Comparison of ENCODE assay signal across 9 mouse cellular contexts in the genomic region with DNA sequence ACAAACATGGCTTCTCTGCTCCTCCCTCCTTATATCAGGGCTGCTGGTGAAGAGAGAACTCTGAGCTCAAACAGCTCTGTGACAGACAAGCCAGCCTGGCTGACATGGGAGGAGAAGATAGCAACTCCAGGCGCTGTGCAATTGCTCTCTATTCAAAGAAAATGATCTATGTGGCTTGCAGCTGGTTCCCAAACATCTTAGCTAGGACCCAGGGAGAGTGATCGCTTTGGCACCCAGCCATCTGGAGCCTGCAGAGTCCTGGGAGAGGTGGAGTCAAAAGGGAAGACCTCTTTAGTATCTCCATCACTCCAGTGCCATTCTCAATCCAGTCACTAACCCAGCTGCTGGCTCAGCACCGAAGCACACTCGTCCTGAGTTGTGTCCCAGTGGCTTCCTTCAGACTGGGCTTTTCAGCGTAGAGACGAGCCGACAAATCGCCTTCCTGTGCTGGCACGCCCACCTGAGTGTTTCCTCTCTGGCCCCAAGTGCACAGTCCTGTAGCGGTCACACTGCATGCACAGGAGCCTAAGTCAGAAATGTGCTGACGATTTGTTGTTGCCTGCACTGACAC.
DNase-seq lines count a peak whose midpoint lies in the region; ATAC-seq lines count a peak whose summit lies in the region.
"Had no signal": no experiment of that assay in that cellular context is flagged by ENCODE, and none has a peak within 500 bp of the region (broad histone marks: within the 10 kb centered on the region; RNA-seq: fewer than 3 reads in every experiment).

No protein-coding gene starts in this region.

- intact Hi-C loops in heart, postnatal 25 days (cut with DNase I): no loop called here
- intact Hi-C loops in left cerebral cortex, postnatal 4 days (cut with DNase I): no loop called here

- H3K9me3 ChIP-seq in hindbrain, embryonic 14.5 days (ENCODE audit: control insufficient read depth, low read length): no peaks in the 10 kb centered on the region
- H3K9me3 ChIP-seq: embryonic facial prominence, embryonic 12.5 days had no signal

- ATAC-seq in hindbrain, embryonic 14.5 days (ENCODE audit: low FRiP score): peak; percentile 55; the same call in 1 of the 2 replicates

- DNase-seq in heart, adult 18-20 months: peak; percentile 10
- no peak for DNase-seq in heart, postnatal 25 days (ENCODE audit: low spot score)
- DNase-seq in brain, adult 2 months (ENCODE audit: low read depth, low spot score): peak; percentile 55
- peak; percentile 46 for DNase-seq in hindbrain, embryonic 14.5 days (ENCODE audit: low spot score)
- peak; percentile 34 for DNase-seq in left cerebral cortex, postnatal 4 days
- no peak for DNase-seq in adrenal gland, adult 8-10 months
- DNase-seq in thymus, postnatal 0 days (ENCODE audit: low spot score): no peak
- no peak for DNase-seq in lung, postnatal 25 days (ENCODE audit: low spot score)

- no peak overlapping the region for H3K4me2 ChIP-seq in hindbrain, embryonic 14.5 days (replicated peaks)
- H3K4me2 ChIP-seq: embryonic facial prominence, embryonic 12.5 days had no signal

- peak overlapping the region; percentile 62 for H3K27ac ChIP-seq in hindbrain, embryonic 14.5 days
- H3K27ac ChIP-seq: embryonic facial prominence, embryonic 12.5 days had no signal

- H3K4me3 ChIP-seq in hindbrain, embryonic 14.5 days (replicated peaks; ENCODE audit: low read length): no peak overlapping the region
- H3K4me3 ChIP-seq: embryonic facial prominence, embryonic 12.5 days had no signal

- H3K36me3 ChIP-seq in hindbrain, embryonic 14.5 days (replicated peaks; ENCODE audit: control insufficient read depth, insufficient read depth): no peaks in the 10 kb centered on the region
- H3K36me3 ChIP-seq: embryonic facial prominence, embryonic 12.5 days had no signal

- H3K9ac ChIP-seq in hindbrain, embryonic 14.5 days: 0 out of 2 replicates have a peak overlapping the region, but pooled peaks have one; percentile 24
- H3K9ac ChIP-seq: embryonic facial prominence, embryonic 12.5 days had no signal

- H3K4me1 ChIP-seq in hindbrain, embryonic 14.5 days (replicated peaks; ENCODE audit: control insufficient read depth, insufficient read depth, low read length): peaks cover 10% of the 10 kb centered on the region; the same call in 1 of the 2 replicates
- H3K4me1 ChIP-seq: embryonic facial prominence, embryonic 12.5 days had no signal

- WGBS in hindbrain, embryonic 14.5 days: 54% methylated on average over 11 of the region's 11 CpGs

- H3K27me3 ChIP-seq in hindbrain, embryonic 14.5 days (ENCODE audit: control insufficient read depth, insufficient read depth, low read length): no peaks in the 10 kb centered on the region
- H3K27me3 ChIP-seq: embryonic facial prominence, embryonic 12.5 days had no signal

Comparison
In these comparisons a context has a peak if more than half of its experiments do, and no peak if none do; other contexts are left out.
1. DNase-seq: peak in heart, adult 18-20 months (2 of 2), brain, adult 2 months (single experiment), hindbrain, embryonic 14.5 days (single experiment) and left cerebral cortex, postnatal 4 days (single experiment); none in heart, postnatal 25 days (single experiment), adrenal gland, adult 8-10 months (single experiment), thymus, postnatal 0 days (single experiment) and lung, postnatal 25 days (single experiment).